Mouse (Mus musculus): ENCODE measurements around the gene Gopc.

- TF ChIP-seq CTCF (IDR thresholded peaks at IDR 0.05; ENCODE audit: extremely low read depth, insufficient read length, insufficient replicate concordance, low read depth, low read length) (no peak), POLR2A (IDR thresholded peaks at IDR 0.05; ENCODE audit: low read depth, low read length) (no peak)
Observed at GRCm38 (mm10) chr10:52420526-52420925, 38.6 kb upstream of the Gopc start.
